Mouse (Mus musculus): Measurements from ENCODE around the gene Hemk1. TPM values are rescaled to one million over a fixed set of nuclear protein-coding genes. Genes with fewer than 3 reads are reported as not detected.

Hemk1 gene
- total and polyA plus RNA-seq, 3 experiments, result 9.4 to 48.6 (median 29.6) TPM

DNA sequence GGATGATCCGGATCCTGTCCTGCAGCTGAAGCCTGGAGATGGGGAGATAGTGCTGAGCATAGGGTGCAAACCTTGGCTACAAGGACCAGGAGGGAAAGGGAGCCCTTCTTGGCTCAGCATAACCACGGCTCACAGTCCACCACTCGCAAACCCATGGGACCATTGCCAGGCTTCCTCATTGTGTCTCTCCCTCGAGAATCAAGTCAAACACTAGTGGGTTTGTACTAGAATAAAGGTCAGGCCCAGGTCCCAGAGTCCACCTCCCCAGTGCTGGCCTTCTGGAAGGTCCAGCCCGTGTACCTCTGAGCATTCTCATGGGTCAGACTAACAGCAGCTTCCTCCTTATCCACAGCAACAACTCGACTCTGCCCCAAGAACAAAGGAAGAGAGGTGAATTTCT is 7.4 kb downstream of the Hemk1 start:
- Histone ChIP-seq H3K9me3 (replicated peaks) (no peaks in the 10 kb centered on the region), H3K4me3 (ENCODE audit: low read depth, low read length) (no peak overlapping the region), H3K27me3 (ENCODE audit: insufficient read depth, low read length) (no peaks in the 10 kb centered on the region), H3K36me3 (replicated peaks) (peaks cover 97% of the 10 kb centered on the region), H3K4me1 (ENCODE audit: insufficient read depth, low read depth, low read length) (peaks cover 84% of the 10 kb centered on the region)
- ATAC-seq (ENCODE audit: extremely low read depth, insufficient number of reproducible peaks, low FRiP score, poor library complexity, severe bottlenecking) (no peak), DNase-seq (ENCODE audit: low spot score) (no peak)
- TF ChIP-seq POLR2AphosphoS5 (IDR thresholded peaks at IDR 0.05; ENCODE audit: insufficient replicate concordance, low read depth, low read length), result no peak
- no peak for TF ChIP-seq GATA2 (IDR thresholded peaks at IDR 0.05; ENCODE audit: borderline replicate concordance, low read depth, low read length)
- TF ChIP-seq TAL1 (conservative IDR thresholded peaks at IDR 0.05; ENCODE audit: low read depth, low read length), result no peak
- no peak for TF ChIP-seq GATA1 (IDR thresholded peaks at IDR 0.05; ENCODE audit: borderline replicate concordance, low read length)
- no peak for TF ChIP-seq CTCF (IDR thresholded peaks at IDR 0.05; ENCODE audit: low read depth, low read length)

DNA sequence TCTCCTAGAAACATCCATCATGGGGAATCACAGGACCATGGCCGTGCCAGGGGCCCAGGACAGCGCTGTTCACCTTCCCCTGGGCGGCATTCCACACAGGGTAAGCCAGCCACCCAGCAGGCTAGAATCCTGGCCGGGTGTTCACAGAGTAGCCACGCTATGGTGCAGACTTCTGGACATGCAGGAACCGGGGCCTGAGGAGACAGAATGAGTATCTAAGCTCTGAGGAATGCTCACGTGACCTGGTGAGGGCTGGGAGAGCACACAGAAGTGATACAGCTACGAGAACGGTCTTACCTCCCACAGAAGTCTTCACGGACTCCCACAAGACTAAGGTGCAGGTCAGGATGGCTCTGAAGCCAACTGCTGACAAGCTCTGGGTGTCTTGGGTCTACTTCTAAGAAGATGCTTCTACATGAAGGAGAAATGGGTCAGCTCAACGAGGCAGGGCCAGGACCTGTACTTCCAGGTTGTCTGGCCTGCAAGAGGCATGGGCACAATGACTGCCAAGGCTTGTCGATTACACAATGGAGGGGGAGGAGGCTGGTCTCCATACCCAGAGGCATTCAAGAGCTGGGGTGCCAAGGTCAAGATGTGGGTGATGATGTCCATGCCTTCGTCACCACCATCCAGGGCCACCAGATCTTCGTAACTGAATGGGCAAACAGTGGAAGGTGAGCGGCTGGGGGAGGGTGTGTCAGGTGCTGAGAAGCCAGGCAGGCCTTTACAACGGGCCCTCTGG is 10.1 kb downstream of the Hemk1 start:
- no peaks in the 10 kb centered on the region for H3K27me3 ChIP-seq (ENCODE audit: insufficient read depth, low read length)
- ATAC-seq (ENCODE audit: extremely low read depth, insufficient number of reproducible peaks, low FRiP score, poor library complexity, severe bottlenecking), result no peak
- H3K4me1 ChIP-seq (ENCODE audit: insufficient read depth, low read depth, low read length), result peaks cover 82% of the 10 kb centered on the region
- H3K4me3 ChIP-seq (ENCODE audit: low read depth, low read length), result no peak overlapping the region
- no peak for TF ChIP-seq TAL1 (conservative IDR thresholded peaks at IDR 0.05; ENCODE audit: low read depth, low read length)
- TF ChIP-seq GATA2 (IDR thresholded peaks at IDR 0.05; ENCODE audit: borderline replicate concordance, low read depth, low read length), result no peak
- no peak for TF ChIP-seq POLR2AphosphoS5 (IDR thresholded peaks at IDR 0.05; ENCODE audit: insufficient replicate concordance, low read depth, low read length)
- TF ChIP-seq CTCF (IDR thresholded peaks at IDR 0.05; ENCODE audit: low read depth, low read length), result no peak
- TF ChIP-seq GATA1 (IDR thresholded peaks at IDR 0.05; ENCODE audit: borderline replicate concordance, low read length), result no peak
- no peak for DNase-seq (ENCODE audit: low spot score)
- peaks cover 86% of the 10 kb centered on the region for H3K36me3 ChIP-seq (replicated peaks)
- H3K9me3 ChIP-seq (replicated peaks), result no peaks in the 10 kb centered on the region

DNA sequence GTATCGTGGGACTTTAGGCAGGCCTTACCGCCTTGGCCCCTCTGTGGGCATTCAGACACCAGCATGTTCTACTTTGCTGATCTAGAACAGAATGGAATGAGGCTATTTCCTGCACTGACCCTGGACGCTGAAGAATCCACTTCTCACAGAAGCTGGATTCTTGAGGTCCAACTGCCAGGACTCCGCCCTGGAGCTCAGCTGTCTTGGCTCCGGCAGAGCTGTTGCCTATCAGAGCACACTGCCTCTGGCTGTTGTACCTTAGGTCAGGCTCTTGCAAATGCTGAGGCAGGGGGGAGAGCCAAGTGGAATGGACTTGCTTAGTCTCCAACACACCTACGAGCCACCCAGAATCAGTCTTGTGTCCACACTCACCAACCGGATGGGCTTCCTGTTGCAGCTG is 12.2 kb downstream of the Hemk1 start:
- Histone ChIP-seq H3K4me1 (ENCODE audit: insufficient read depth, low read depth, low read length) (peaks cover 80% of the 10 kb centered on the region), H3K36me3 (replicated peaks) (peaks cover 71% of the 10 kb centered on the region), H3K27me3 (ENCODE audit: insufficient read depth, low read length) (no peaks in the 10 kb centered on the region), H3K4me3 (ENCODE audit: low read depth, low read length) (no peak overlapping the region), H3K9me3 (replicated peaks) (no peaks in the 10 kb centered on the region)
- no peak for DNase-seq (ENCODE audit: low spot score)
- ATAC-seq (ENCODE audit: extremely low read depth, insufficient number of reproducible peaks, low FRiP score, poor library complexity, severe bottlenecking), result no peak
- TF ChIP-seq TAL1 (conservative IDR thresholded peaks at IDR 0.05; ENCODE audit: low read depth, low read length) (no peak), GATA2 (IDR thresholded peaks at IDR 0.05; ENCODE audit: borderline replicate concordance, low read depth, low read length) (no peak), CTCF (IDR thresholded peaks at IDR 0.05; ENCODE audit: low read depth, low read length) (no peak), POLR2AphosphoS5 (IDR thresholded peaks at IDR 0.05; ENCODE audit: insufficient replicate concordance, low read depth, low read length) (no peak), GATA1 (IDR thresholded peaks at IDR 0.05; ENCODE audit: borderline replicate concordance, low read length) (no peak)

DNA sequence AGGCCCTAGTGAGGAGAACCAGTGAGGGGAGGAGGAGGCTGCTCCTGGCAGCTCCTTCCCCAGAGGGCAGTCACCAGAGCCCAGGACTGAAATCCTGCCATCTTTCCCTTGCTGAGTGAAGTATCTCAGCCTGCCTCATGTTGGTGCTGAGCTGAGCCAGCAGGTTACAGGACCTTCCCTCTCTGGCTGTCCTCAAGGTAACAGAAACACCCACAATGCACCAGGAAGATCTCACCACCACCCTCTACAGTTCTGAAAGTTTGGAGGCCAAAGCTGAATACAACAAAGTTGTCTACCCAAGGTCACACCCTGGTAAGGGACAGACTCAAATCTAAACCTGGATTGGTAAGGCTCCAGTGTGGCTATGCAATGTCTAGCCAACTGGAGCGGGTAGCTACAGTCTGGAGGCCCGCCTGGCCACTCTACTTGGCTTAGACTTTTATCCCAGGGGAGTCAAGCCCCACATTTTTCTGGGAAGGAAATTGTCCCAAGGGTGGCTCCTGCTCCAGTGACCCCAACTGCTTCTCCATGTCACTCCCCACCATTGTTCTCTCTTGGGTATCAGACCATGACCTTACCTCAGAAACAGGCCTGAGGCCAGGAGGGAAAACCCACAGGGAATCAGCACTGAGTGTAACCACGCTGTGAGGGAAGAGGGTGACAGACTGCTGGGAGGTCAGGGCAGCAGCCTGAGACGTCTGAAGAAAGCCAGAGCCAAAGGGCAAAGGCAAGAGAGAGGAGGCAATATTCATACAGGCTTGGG is 13.2 kb downstream of the Hemk1 start:
- H3K36me3 ChIP-seq (replicated peaks), result peaks cover 65% of the 10 kb centered on the region
- peaks cover 80% of the 10 kb centered on the region for H3K4me1 ChIP-seq (ENCODE audit: insufficient read depth, low read depth, low read length)
- DNase-seq (ENCODE audit: low spot score) (no peak), ATAC-seq (ENCODE audit: extremely low read depth, insufficient number of reproducible peaks, low FRiP score, poor library complexity, severe bottlenecking) (no peak)
- H3K4me3 ChIP-seq (ENCODE audit: low read depth, low read length), result no peak overlapping the region
- no peak for TF ChIP-seq TAL1 (conservative IDR thresholded peaks at IDR 0.05; ENCODE audit: low read depth, low read length)
- TF ChIP-seq POLR2AphosphoS5 (IDR thresholded peaks at IDR 0.05; ENCODE audit: insufficient replicate concordance, low read depth, low read length), result no peak
- TF ChIP-seq GATA2 (IDR thresholded peaks at IDR 0.05; ENCODE audit: borderline replicate concordance, low read depth, low read length), result no peak
- no peak for TF ChIP-seq CTCF (IDR thresholded peaks at IDR 0.05; ENCODE audit: low read depth, low read length)
- no peak for TF ChIP-seq GATA1 (IDR thresholded peaks at IDR 0.05; ENCODE audit: borderline replicate concordance, low read length)
- H3K27me3 ChIP-seq (ENCODE audit: insufficient read depth, low read length), result no peaks in the 10 kb centered on the region
- no peaks in the 10 kb centered on the region for H3K9me3 ChIP-seq (replicated peaks)

DNA sequence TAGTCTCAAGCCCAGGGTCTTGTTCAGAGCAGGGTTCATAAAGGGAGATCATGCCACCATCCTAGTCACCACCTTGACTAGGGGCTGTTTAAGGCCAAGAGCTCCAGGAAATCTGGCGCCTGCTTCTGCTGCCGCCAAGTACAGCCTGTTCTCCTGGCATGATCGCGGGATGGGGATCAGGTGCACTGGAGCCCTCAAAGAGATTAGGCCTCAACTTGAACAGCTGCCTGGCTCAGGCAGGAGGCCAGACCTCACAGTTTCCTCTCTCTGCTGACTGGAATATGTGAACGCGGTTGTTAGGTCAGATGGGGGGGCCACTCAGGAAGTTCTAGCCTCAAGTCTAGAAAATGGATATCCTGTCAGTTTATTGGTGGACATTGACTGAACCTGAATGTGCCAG is 14.6 kb downstream of the Hemk1 start:
- no peak for ATAC-seq (ENCODE audit: extremely low read depth, insufficient number of reproducible peaks, low FRiP score, poor library complexity, severe bottlenecking)
- no peak for TF ChIP-seq TAL1 (conservative IDR thresholded peaks at IDR 0.05; ENCODE audit: low read depth, low read length)
- TF ChIP-seq POLR2AphosphoS5 (IDR thresholded peaks at IDR 0.05; ENCODE audit: insufficient replicate concordance, low read depth, low read length), result no peak
- no peak for TF ChIP-seq GATA2 (IDR thresholded peaks at IDR 0.05; ENCODE audit: borderline replicate concordance, low read depth, low read length)
- no peak for TF ChIP-seq GATA1 (IDR thresholded peaks at IDR 0.05; ENCODE audit: borderline replicate concordance, low read length)
- no peak for TF ChIP-seq CTCF (IDR thresholded peaks at IDR 0.05; ENCODE audit: low read depth, low read length)
- no peak for DNase-seq (ENCODE audit: low spot score)

DNA sequence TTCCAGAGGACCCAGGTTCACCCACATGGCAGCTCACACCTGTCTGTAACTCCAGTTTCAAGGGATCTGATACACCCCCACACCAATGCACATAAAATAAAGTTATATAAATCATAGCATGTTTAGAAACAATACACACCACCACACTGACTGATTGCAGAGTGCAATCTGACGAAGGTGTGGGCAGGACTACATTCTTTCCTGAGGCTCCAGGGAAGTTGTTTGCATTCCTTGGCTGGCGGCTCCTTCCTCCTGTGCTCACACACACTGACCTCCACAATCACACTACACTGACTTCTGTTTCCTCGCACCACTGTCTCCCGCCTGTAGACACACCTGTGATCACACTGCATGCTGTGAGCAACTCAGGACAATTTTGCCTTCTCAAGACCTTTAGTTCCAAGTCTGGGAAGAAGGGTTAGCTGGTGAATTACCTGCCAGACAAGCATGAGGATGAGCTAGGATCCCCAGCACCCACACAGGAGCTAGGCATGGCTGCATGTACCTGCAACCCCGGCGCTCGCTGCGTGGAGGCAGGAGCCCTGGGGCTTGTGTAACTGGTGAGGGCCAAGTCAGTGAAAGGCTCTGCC is 15.6 kb downstream of the Hemk1 start:
- peaks cover 41% of the 10 kb centered on the region for H3K36me3 ChIP-seq (replicated peaks)
- no peaks in the 10 kb centered on the region for H3K9me3 ChIP-seq (replicated peaks)
- TF ChIP-seq TAL1 (conservative IDR thresholded peaks at IDR 0.05; ENCODE audit: low read depth, low read length) (no peak), GATA2 (IDR thresholded peaks at IDR 0.05; ENCODE audit: borderline replicate concordance, low read depth, low read length) (no peak), GATA1 (IDR thresholded peaks at IDR 0.05; ENCODE audit: borderline replicate concordance, low read length) (no peak), CTCF (IDR thresholded peaks at IDR 0.05; ENCODE audit: low read depth, low read length) (no peak), POLR2AphosphoS5 (IDR thresholded peaks at IDR 0.05; ENCODE audit: insufficient replicate concordance, low read depth, low read length) (no peak)
- DNase-seq (ENCODE audit: low spot score), result no peak
- no peaks in the 10 kb centered on the region for H3K27me3 ChIP-seq (ENCODE audit: insufficient read depth, low read length)
- peaks cover 81% of the 10 kb centered on the region for H3K4me1 ChIP-seq (ENCODE audit: insufficient read depth, low read depth, low read length)
- no peak overlapping the region for H3K4me3 ChIP-seq (ENCODE audit: low read depth, low read length)
- ATAC-seq (ENCODE audit: extremely low read depth, insufficient number of reproducible peaks, low FRiP score, poor library complexity, severe bottlenecking), result no peak

More for the DNA sequence above, 14.6 kb downstream of the Hemk1 start:
- Histone ChIP-seq H3K4me1 (ENCODE audit: insufficient read depth, low read depth, low read length) (peaks cover 78% of the 10 kb centered on the region), H3K4me3 (ENCODE audit: low read depth, low read length) (no peak overlapping the region), H3K9me3 (replicated peaks) (no peaks in the 10 kb centered on the region), H3K36me3 (replicated peaks) (peaks cover 51% of the 10 kb centered on the region), H3K27me3 (ENCODE audit: insufficient read depth, low read length) (no peaks in the 10 kb centered on the region)
